Mouse (Mus musculus) liver, postnatal 0 days (tissue): Measurements from ENCODE around the gene Nosip.

Experiments used
- CTCF ChIP-seq: sonication (generic); IDR thresholded peaks from 2 replicates; pipeline ENCODE4 v1.5.1; 2016; ENCODE audit warnings: antibody characterized with exemption, low read depth
- EP300 ChIP-seq: IDR thresholded peaks from 2 replicates; pipeline ENCODE4 v1.6.1; 2016; ENCODE audit warnings: antibody characterized with exemption, low read depth, mild to moderate bottlenecking

DNA sequence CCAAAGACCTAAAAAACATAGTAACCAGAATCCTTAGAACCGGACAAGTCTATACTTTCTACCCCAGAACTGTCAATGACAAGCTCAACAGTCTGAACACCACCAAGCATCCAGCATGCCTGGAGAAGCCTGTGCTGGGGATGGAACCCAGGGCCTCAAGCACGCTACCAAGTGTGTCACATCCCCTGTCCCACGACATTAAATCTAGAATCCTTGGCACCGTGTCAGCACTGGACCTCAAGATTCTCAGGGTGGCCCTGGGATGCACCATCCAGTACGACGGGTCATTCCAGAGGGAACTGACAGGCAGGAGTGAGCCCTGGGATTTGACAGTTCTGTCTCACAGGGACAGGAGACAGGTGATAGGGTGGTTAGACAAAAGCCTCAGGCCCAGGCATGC is 32.2 kb upstream of the Nosip start:
- TF ChIP-seq CTCF (no peak), EP300 (no peak)
